Mouse (Mus musculus) forebrain, embryonic 12.5 days (tissue): Measurements from ENCODE around the gene Sertad1. TPM values are rescaled to one million over a fixed set of nuclear protein-coding genes. Genes with fewer than 3 reads are reported as not detected.

Source experiments
- ATAC-seq: fragments of 200-750 bp; cut with Nextera tagmentation; 2 replicates; pipeline ENCODE4 v1.8.0; 2017; ENCODE audit warnings: moderate TSS enrichment; ENCODE audit not compliant: low FRiP score
- H3K27ac ChIP-seq: fragments of 300-500 bp; sonication (generic); 2 replicates; pipeline ENCODE4 v1.5.1; 2016; ENCODE audit warnings: mild to moderate bottlenecking
- H3K27me3 ChIP-seq: fragments of 300-500 bp; sonication (generic); 2 replicates; pipeline ENCODE4 v1.6.1; 2016; ENCODE audit warnings: mild to moderate bottlenecking
- H3K36me3 ChIP-seq: fragments of 300-500 bp; sonication (generic); replicated peaks from 2 replicates; pipeline ENCODE4 v1.6.1; 2016; ENCODE audit warnings: mild to moderate bottlenecking
- H3K4me1 ChIP-seq: fragments of 300-500 bp; sonication (generic); 2 replicates; pipeline ENCODE4 v1.6.1; 2016
- H3K4me2 ChIP-seq: fragments of 300-500 bp; sonication (generic); 2 replicates; pipeline ENCODE4 v1.6.1; 2016; ENCODE audit warnings: mild to moderate bottlenecking, moderate library complexity
- H3K4me3 ChIP-seq: fragments of 300-500 bp; sonication (generic); replicated peaks from 2 replicates; pipeline ENCODE4 v1.5.1; 2016; ENCODE audit warnings: mild to moderate bottlenecking
- H3K9ac ChIP-seq: fragments of 300-500 bp; sonication (generic); 2 replicates; pipeline ENCODE4 v1.6.1; 2016; ENCODE audit warnings: mild to moderate bottlenecking
- H3K9me3 ChIP-seq: fragments of 300-500 bp; sonication (generic); 2 replicates; pipeline ENCODE4 v1.6.1; 2016
- WGBS: fragments of 180-500 bp; shearing (Covaris S2); methylation state at CpG from one replicate; pipeline ENCODE4 v1.1.7; 2016; 5-methylcytosine and 5-hydroxymethylcytosine counted together
- polyA plus RNA-seq: library from polyadenylated mRNA; unstranded; fragments of >200 nt; fragmentation: Nextera tagmentation; extraction: Ambion mirVana; gene quantifications from 2 replicates; pipeline ENCODE4 v1.2.1, GENCODE M21; 2016

The Sertad1 gene
- polyA plus RNA-seq, 1 experiment from 2014 or later = 12.9 TPM

DNA sequence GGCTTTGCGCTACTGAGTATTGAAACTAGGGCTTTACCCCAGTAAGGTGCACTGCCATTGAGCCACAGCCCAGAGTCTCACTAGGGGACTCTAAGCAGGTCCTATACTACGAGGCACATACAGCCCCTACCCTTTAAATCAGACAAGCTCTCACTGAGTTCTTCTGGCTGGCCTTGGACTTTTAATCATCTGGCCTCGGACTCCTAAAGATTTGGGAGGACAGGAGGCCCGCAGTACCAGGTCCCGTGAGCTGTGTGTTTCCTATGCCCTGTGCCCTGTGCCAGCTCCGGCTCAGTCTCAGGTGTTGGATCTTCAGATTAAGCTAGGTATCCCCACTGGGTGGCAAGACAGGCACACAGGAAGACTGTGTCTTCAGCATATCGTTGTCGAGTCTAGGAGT is 51.3 kb downstream of the Sertad1 start:
- peaks cover 55% of the 10 kb centered on the region for H3K36me3 ChIP-seq
- no peak overlapping the region for H3K4me2 ChIP-seq
- no peaks in the 10 kb centered on the region for H3K27me3 ChIP-seq
- 91% methylated on average over 8 of the region's 8 CpGs for WGBS
- H3K9me3 ChIP-seq = no peaks in the 10 kb centered on the region
- peaks cover 22% of the 10 kb centered on the region for H3K4me1 ChIP-seq
- ATAC-seq = no peak
- no peak overlapping the region for H3K4me3 ChIP-seq
- no peak overlapping the region for H3K27ac ChIP-seq
- H3K9ac ChIP-seq = no peak overlapping the region

DNA sequence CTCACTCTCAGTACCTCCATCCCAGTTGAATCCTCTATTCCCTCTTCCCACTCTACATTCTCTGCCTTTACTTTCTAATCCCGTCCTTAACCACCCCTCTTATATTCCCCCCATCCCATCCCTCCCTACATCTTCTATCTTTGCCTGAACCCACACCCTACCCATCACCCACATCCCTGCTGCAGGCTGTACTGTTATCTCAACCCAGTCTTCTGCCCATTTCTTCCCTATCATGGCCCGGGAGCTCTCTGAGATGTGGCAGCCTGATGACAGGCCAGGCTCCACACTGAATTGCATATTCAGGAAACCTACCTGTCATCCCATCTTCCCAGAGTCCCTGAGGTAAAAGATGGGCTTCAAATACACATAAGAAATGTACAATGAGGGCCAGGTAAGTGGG is 52.1 kb downstream of the Sertad1 start:
- H3K27me3 ChIP-seq = no peaks in the 10 kb centered on the region
- H3K36me3 ChIP-seq = peaks cover 48% of the 10 kb centered on the region
- no peak overlapping the region for H3K4me3 ChIP-seq
- H3K4me1 ChIP-seq = peaks cover 23% of the 10 kb centered on the region
- H3K27ac ChIP-seq = no peak overlapping the region
- no peaks in the 10 kb centered on the region for H3K9me3 ChIP-seq
- 84% methylated on average over 2 of the region's 2 CpGs for WGBS
- H3K9ac ChIP-seq = no peak overlapping the region
- ATAC-seq = no peak
- H3K4me2 ChIP-seq = no peak overlapping the region

Other genes starting within 250 kb of the Sertad1 start
- gene Numbl, start 228.5 kb upstream of the Sertad1 start, polyA plus RNA-seq = 40.6 and 41.8 TPM in 2 replicates
- 12.4 and 16.5 TPM in 2 replicates for gene Ltbp4, start 149.2 kb upstream of the Sertad1 start, polyA plus RNA-seq
- gene Shkbp1, start 130.9 kb upstream of the Sertad1 start, polyA plus RNA-seq = 77.1 and 81.2 TPM in 2 replicates
- gene Gm20479, start 129.5 kb upstream of the Sertad1 start, polyA plus RNA-seq = 1.5 TPM in 1 of 2 replicates, not detected in the other
- gene Sptbn4, start 39.2 kb upstream of the Sertad1 start, polyA plus RNA-seq = 0.47 and 1.3 TPM in 2 replicates
- 18.1 and 22.2 TPM in 2 replicates for gene Blvrb, start 38.9 kb upstream of the Sertad1 start, polyA plus RNA-seq
- gene Sertad3, start 13.1 kb upstream of the Sertad1 start, polyA plus RNA-seq = 20.0 and 21.9 TPM in 2 replicates
- 2.9 and 3.5 TPM in 2 replicates for gene Prx, start 12.4 kb downstream of the Sertad1 start, polyA plus RNA-seq
- 0.26 and 0.57 TPM in 2 replicates for gene Hipk4, start 36.4 kb downstream of the Sertad1 start, polyA plus RNA-seq
- gene Pld3, start 66.3 kb downstream of the Sertad1 start, polyA plus RNA-seq = 58.1 and 58.2 TPM in 2 replicates
- gene 2310022A10Rik, start 66.3 kb downstream of the Sertad1 start, polyA plus RNA-seq = 38.7 and 39.6 TPM in 2 replicates
- gene Akt2, start 104.6 kb downstream of the Sertad1 start, polyA plus RNA-seq = 81.2 and 84.6 TPM in 2 replicates
- gene Ttc9b, start 167.0 kb downstream of the Sertad1 start, polyA plus RNA-seq = 21.4 and 24.8 TPM in 2 replicates
- gene Map3k10, start 187.7 kb downstream of the Sertad1 start, polyA plus RNA-seq = 15.4 and 16.2 TPM in 2 replicates
- gene Zfp607b, start 202.4 kb downstream of the Sertad1 start, polyA plus RNA-seq = 9.6 and 10.1 TPM in 2 replicates
- gene Zfp60, start 244.5 kb downstream of the Sertad1 start, polyA plus RNA-seq = 108 and 118 TPM in 2 replicates